ENCODE assay signal across 12 mouse cellular contexts in the genomic region with DNA sequence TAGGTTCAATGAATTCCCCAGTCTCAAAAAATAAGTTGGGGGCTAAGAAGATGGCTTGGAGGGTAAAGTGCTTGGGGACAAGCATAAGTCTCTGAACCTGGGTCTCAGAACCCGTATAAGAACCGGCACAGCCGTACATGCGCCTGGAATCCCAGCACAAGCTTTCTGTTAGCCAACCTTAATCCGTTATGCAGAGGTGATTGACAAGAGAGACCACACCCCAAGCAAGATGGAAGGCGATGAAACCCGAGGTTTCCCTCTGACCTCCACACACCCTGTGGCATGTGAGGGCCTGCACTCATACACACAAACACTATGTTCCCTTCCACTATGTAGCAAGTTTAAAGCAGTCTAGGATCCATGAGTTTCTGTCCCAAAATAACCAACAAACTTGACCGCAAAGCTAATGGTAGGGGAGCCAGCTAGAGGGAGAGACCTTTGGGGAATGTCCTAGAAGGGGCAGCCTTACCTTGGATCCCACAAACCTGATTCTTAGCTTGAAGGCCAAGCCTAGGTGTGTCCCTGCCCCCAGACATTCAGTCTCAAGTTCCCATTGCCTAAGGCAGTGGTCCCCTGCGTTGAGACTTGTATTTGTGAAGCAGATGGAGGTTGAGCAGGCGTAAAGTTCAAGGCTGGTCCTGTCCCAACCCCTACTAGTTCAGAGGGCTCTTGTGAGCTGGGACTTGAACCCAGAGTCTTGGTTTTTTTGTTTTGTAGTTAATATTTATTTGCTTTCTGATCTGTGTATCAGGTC. TPM values are rescaled to one million over a fixed set of nuclear protein-coding genes. Genes with fewer than 3 reads are reported as not detected.
DNase-seq lines count a peak whose midpoint lies in the region; ATAC-seq and TF ChIP-seq lines count a peak whose summit lies in the region.
"Had no signal": no experiment of that assay in that cellular context is flagged by ENCODE, and none has a peak within 500 bp of the region (broad histone marks: within the 10 kb centered on the region; RNA-seq: fewer than 3 reads in every experiment).

No protein-coding gene starts in this region.

- no peak overlapping the region for H3K4me3 ChIP-seq in heart, postnatal 0 days (ENCODE audit: low read depth, low read length)
- H3K4me3 ChIP-seq in midbrain, embryonic 15.5 days, result no peak overlapping the region
- no peak overlapping the region for H3K4me3 ChIP-seq in midbrain, embryonic 13.5 days (replicated peaks)
- H3K4me3 ChIP-seq in hindbrain, embryonic 14.5 days (replicated peaks; ENCODE audit: low read length), result no peak overlapping the region
- H3K4me3 ChIP-seq: intestine, embryonic 15.5 days; layer of hippocampus, adult 2 months had no signal

- DNase-seq in heart, postnatal 0 days (ENCODE audit: low spot score), result no peak
- DNase-seq in heart, postnatal 10 days, result no peak
- no peak for DNase-seq in hindbrain, embryonic 14.5 days (ENCODE audit: low spot score)
- DNase-seq in urinary bladder, adult 18-20 months (ENCODE audit: low spot score in 2 of 2), result no peak
- DNase-seq: gastrocnemius, postnatal 25 days; lung, postnatal 4 days; spleen, adult 18-20 months had no signal

- 85% methylated on average over 10 of the region's 10 CpGs for WGBS in heart, postnatal 0 days
- WGBS in midbrain, embryonic 15.5 days, result 82% methylated on average over 10 of the region's 10 CpGs
- 86% methylated on average over 10 of the region's 10 CpGs for WGBS in midbrain, embryonic 13.5 days
- 83% methylated on average over 10 of the region's 10 CpGs for WGBS in hindbrain, embryonic 14.5 days

- ATAC-seq in heart, postnatal 0 days (ENCODE audit: insufficient read depth, low read depth), result no peak
- ATAC-seq in midbrain, embryonic 15.5 days (replicated peaks), result no peak
- ATAC-seq in midbrain, embryonic 13.5 days, result no peak
- ATAC-seq in hindbrain, embryonic 14.5 days (ENCODE audit: low FRiP score), result no peak
- ATAC-seq in activated CD4-positive, CD25-positive, alpha-beta regulatory T cell, adult 4 months, result no peak

- H3K27me3 ChIP-seq in heart, postnatal 0 days (ENCODE audit: control insufficient read depth, insufficient read depth, low read length), result no peaks in the 10 kb centered on the region
- H3K27me3 ChIP-seq in midbrain, embryonic 15.5 days (replicated peaks), result no peaks in the 10 kb centered on the region
- no peaks in the 10 kb centered on the region for H3K27me3 ChIP-seq in midbrain, embryonic 13.5 days
- no peaks in the 10 kb centered on the region for H3K27me3 ChIP-seq in hindbrain, embryonic 14.5 days (ENCODE audit: control insufficient read depth, insufficient read depth, low read length)
- H3K27me3 ChIP-seq: intestine, embryonic 15.5 days had no signal

- H3K4me2 ChIP-seq in heart, postnatal 0 days (ENCODE audit: low read depth, low read length), result no peak overlapping the region
- no peak overlapping the region for H3K4me2 ChIP-seq in midbrain, embryonic 15.5 days
- no peak overlapping the region for H3K4me2 ChIP-seq in midbrain, embryonic 13.5 days (replicated peaks)
- no peak overlapping the region for H3K4me2 ChIP-seq in hindbrain, embryonic 14.5 days (replicated peaks)
- H3K4me2 ChIP-seq: intestine, embryonic 15.5 days had no signal

- no peak for TF ChIP-seq CTCF in heart, postnatal 0 days (IDR thresholded peaks at IDR 0.05; ENCODE audit: low read depth)

- H3K9ac ChIP-seq in heart, postnatal 0 days (replicated peaks; ENCODE audit: low read depth, low read length), result no peak overlapping the region
- H3K9ac ChIP-seq in midbrain, embryonic 15.5 days, result no peak overlapping the region
- no peak overlapping the region for H3K9ac ChIP-seq in midbrain, embryonic 13.5 days (replicated peaks)
- H3K9ac ChIP-seq in hindbrain, embryonic 14.5 days, result no peak overlapping the region
- H3K9ac ChIP-seq: intestine, embryonic 15.5 days had no signal

- H3K4me1 ChIP-seq in heart, postnatal 0 days (ENCODE audit: control insufficient read depth, insufficient read depth), result peaks cover 31% of the 10 kb centered on the region
- H3K4me1 ChIP-seq in midbrain, embryonic 15.5 days, result peaks cover 13% of the 10 kb centered on the region; the same call in 1 of the 2 replicates
- peaks cover 38% of the 10 kb centered on the region for H3K4me1 ChIP-seq in midbrain, embryonic 13.5 days (replicated peaks)
- H3K4me1 ChIP-seq in hindbrain, embryonic 14.5 days (replicated peaks; ENCODE audit: control insufficient read depth, insufficient read depth, low read length), result peaks cover 10% of the 10 kb centered on the region; the same call in 1 of the 2 replicates

- no peak for TF ChIP-seq EP300 in heart, postnatal 0 days (IDR thresholded peaks at IDR 0.05; ENCODE audit: low read depth)

- H3K36me3 ChIP-seq in heart, postnatal 0 days (replicated peaks; ENCODE audit: control insufficient read depth, insufficient read depth, low read length), result no peaks in the 10 kb centered on the region
- H3K36me3 ChIP-seq in midbrain, embryonic 15.5 days (replicated peaks), result no peaks in the 10 kb centered on the region
- H3K36me3 ChIP-seq in midbrain, embryonic 13.5 days, result no peaks in the 10 kb centered on the region
- H3K36me3 ChIP-seq in hindbrain, embryonic 14.5 days (replicated peaks; ENCODE audit: control insufficient read depth, insufficient read depth), result no peaks in the 10 kb centered on the region
- H3K36me3 ChIP-seq: intestine, embryonic 15.5 days had no signal

- intact Hi-C loops in heart, postnatal 10 days (cut with DNase I), result loop anchor here (5.0 kb wide), 1 partner anchor 35 kb away; no protein-coding TSS in a partner anchor

- peak overlapping the region; percentile 87 for H3K27ac ChIP-seq in heart, postnatal 0 days (ENCODE audit: low read depth)
- 0 out of 2 replicates have a peak overlapping the region, but pooled peaks have one; percentile 30 for H3K27ac ChIP-seq in midbrain, embryonic 15.5 days
- H3K27ac ChIP-seq in midbrain, embryonic 13.5 days, result no peak overlapping the region
- 0 out of 2 replicates have a peak overlapping the region, but pooled peaks have one; percentile 14 for H3K27ac ChIP-seq in hindbrain, embryonic 14.5 days

- H3K9me3 ChIP-seq in heart, postnatal 0 days (replicated peaks; ENCODE audit: control insufficient read depth, low read length), result 0 out of 2 replicates have a peak, but pooled peaks cover 6% of the 10 kb centered on the region
- H3K9me3 ChIP-seq in midbrain, embryonic 15.5 days, result no peaks in the 10 kb centered on the region
- H3K9me3 ChIP-seq in midbrain, embryonic 13.5 days, result peaks cover 5% of the 10 kb centered on the region
- no peaks in the 10 kb centered on the region; the same call in 1 of the 2 replicates for H3K9me3 ChIP-seq in hindbrain, embryonic 14.5 days (ENCODE audit: control insufficient read depth, low read length)
- H3K9me3 ChIP-seq: intestine, embryonic 15.5 days had no signal

RNA-seq across cellular contexts. Expression of a gene that starts 46.3 kb away (rescaled TPM):
- 1.5 and 4.1 TPM in 2 replicates for total RNA-seq in heart, postnatal 0 days (2014; rRNA removed; ENCODE audit: low replicate concordance)
- 1.9 and 2.0 TPM in 2 replicates for polyA plus RNA-seq in heart, postnatal 0 days (2015; fragmentation: Nextera tagmentation; extraction: Ambion mirVana)
- 1 to 10 TPM in 1 of 2 experiments, under 1 TPM in 1; 0.93 to 1.7 TPM for total RNA-seq in heart, postnatal 10 days (2021)
- polyA plus RNA-seq in midbrain, embryonic 15.5 days (2015; fragmentation: Nextera tagmentation; extraction: Ambion mirVana), result 1.2 and 1.7 TPM in 2 replicates
- 1.1 and 1.3 TPM in 2 replicates for polyA plus RNA-seq in midbrain, embryonic 13.5 days (2015; fragmentation: Nextera tagmentation; extraction: Ambion mirVana)
- polyA plus RNA-seq in hindbrain, embryonic 14.5 days (2014; fragmentation: Nextera tagmentation; extraction: Ambion mirVana), result 0.87 and 2.1 TPM in 2 replicates
- polyA plus RNA-seq in activated CD4-positive, CD25-positive, alpha-beta regulatory T cell, adult 4 months (2017; shearing (Covaris generic)), result under 1 TPM; 0.73 to 0.76 TPM

RNA-seq across cellular contexts. Expression of a gene that starts 50.5 kb away (rescaled TPM):
- total RNA-seq in heart, postnatal 0 days (2014; rRNA removed; ENCODE audit: low replicate concordance), result 67.2 and 89.9 TPM in 2 replicates
- polyA plus RNA-seq in heart, postnatal 0 days (2015; fragmentation: Nextera tagmentation; extraction: Ambion mirVana), result 83.4 and 87.8 TPM in 2 replicates
- 10 to 100 TPM; 41.3 to 41.9 TPM for total RNA-seq in heart, postnatal 10 days (2021)
- 122 and 123 TPM in 2 replicates for polyA plus RNA-seq in midbrain, embryonic 15.5 days (2015; fragmentation: Nextera tagmentation; extraction: Ambion mirVana)
- polyA plus RNA-seq in midbrain, embryonic 13.5 days (2015; fragmentation: Nextera tagmentation; extraction: Ambion mirVana), result 121 and 123 TPM in 2 replicates
- 102 and 103 TPM in 2 replicates for polyA plus RNA-seq in hindbrain, embryonic 14.5 days (2014; fragmentation: Nextera tagmentation; extraction: Ambion mirVana)
- polyA plus RNA-seq in activated CD4-positive, CD25-positive, alpha-beta regulatory T cell, adult 4 months (2017; shearing (Covaris generic)), result 10 to 100 TPM; 28.2 to 38.9 TPM
